Mouse (Mus musculus) cerebellum, adult 2 months (tissue): Measurements from ENCODE around the gene Tcea3.
A peak's percentile ranks its signal among the peaks of the same experiment; 100 is the strongest.

ENCODE experiments used
- CTCF ChIP-seq: fragments of 200-500 bp; IDR thresholded peaks from 2 replicates; pipeline ENCODE4 v1.5.1; 2011; ENCODE audit warnings: low read depth, mild to moderate bottlenecking, control low read depth, low read length, moderate library complexity, borderline replicate concordance; ENCODE audit not compliant: insufficient read depth
- POLR2A ChIP-seq: fragments of 200-500 bp; IDR thresholded peaks from 2 replicates; pipeline ENCODE4 v1.6.1; 2011; ENCODE audit warnings: low read length, control low read depth, borderline replicate concordance; ENCODE audit not compliant: insufficient read depth

GRCm38 (mm10) chr4:136199562-136200292 is 47.8 kb upstream of the Tcea3 start:
- peak; percentile 83 for TF ChIP-seq CTCF
- TF ChIP-seq POLR2A, result no peak
